ENCODE assay signal across 25 mouse cellular contexts in genomic region chr17:31275181-31275580, GRCm38 (mm10). TPM values are rescaled to one million over a fixed set of nuclear protein-coding genes. Genes with fewer than 3 reads are reported as not detected.
A peak's percentile ranks its signal among the peaks of the same experiment; 100 is the strongest.
DNase-seq lines count a peak whose midpoint lies in the region; ATAC-seq and TF ChIP-seq lines count a peak whose summit lies in the region.
"Had no signal": no experiment of that assay in that cellular context is flagged by ENCODE, and none has a peak within 500 bp of the region (broad histone marks: within the 10 kb centered on the region; RNA-seq: fewer than 3 reads in every experiment).

No protein-coding gene starts in this region.

- H3K4me2 ChIP-seq in forebrain, embryonic 16.5 days (ENCODE audit: low read length), result no peak overlapping the region
- H3K4me2 ChIP-seq: heart, embryonic 11.5 days; hindbrain, embryonic 15.5 days; intestine, embryonic 15.5 days; limb, embryonic 13.5 days; liver, embryonic 12.5 days; midbrain, embryonic 12.5 days; neural tube, embryonic 12.5 days had no signal

- peak; percentile 29; the same call in 1 of the 2 replicates for ATAC-seq in neutrophil, adult 5-6 weeks (ENCODE audit: extremely low read depth, insufficient number of reproducible peaks, low FRiP score, poor library complexity, severe bottlenecking)
- ATAC-seq in forebrain, embryonic 16.5 days, result no peak
- ATAC-seq: intestine, embryonic 15.5 days; liver, embryonic 12.5 days had no signal

- no peak for DNase-seq in spleen, adult 2 months (ENCODE audit: low read depth in 1 of 2, low spot score in 2 of 2)
- no peak for DNase-seq in spleen, adult 12 weeks (ENCODE audit: low spot score)
- no peak for DNase-seq in MEL (ENCODE audit: low read depth, low spot score)
- peak; percentile 48 for DNase-seq in thymus, postnatal 4 days
- DNase-seq in frontal cortex, postnatal 36 days (ENCODE audit: low spot score in 2 of 2), result no peak
- DNase-seq: cerebellum, adult 11 months; cerebellum, adult 9-11 months; kidney, adult 9 months; layer of hippocampus, adult 9-11 months; lung, adult 18-20 months; lung, postnatal 10 days; retina, postnatal 1 day had no signal

- peak overlapping the region; percentile 30; the same call in 1 of the 2 replicates for H3K27ac ChIP-seq in spleen, adult 2 months (ENCODE audit: insufficient read depth, low read length)
- H3K27ac ChIP-seq in MEL (ENCODE audit: control insufficient read depth, low read depth, low read length), result 0 out of 2 replicates have a peak overlapping the region, but pooled peaks have one; percentile 9
- no peak overlapping the region for H3K27ac ChIP-seq in forebrain, embryonic 16.5 days (ENCODE audit: low read length)
- H3K27ac ChIP-seq: forebrain, embryonic 10.5 days; hindbrain, embryonic 15.5 days; intestine, embryonic 15.5 days; limb, embryonic 13.5 days; liver, embryonic 12.5 days; midbrain, embryonic 12.5 days; neural tube, embryonic 12.5 days; stomach, postnatal 0 days had no signal

- H3K36me3 ChIP-seq in spleen, adult 2 months (ENCODE audit: control insufficient read depth, insufficient read depth, low read length), result no peaks in the 10 kb centered on the region
- H3K36me3 ChIP-seq in MEL (ENCODE audit: control insufficient read depth in 1 of 2, insufficient read depth in 2 of 2, low read length in 2 of 2), result peaks cover 0 to 9% of the 10 kb centered on the region in 2 experiments; a peak in 2 of 4 replicates
- no peaks in the 10 kb centered on the region for H3K36me3 ChIP-seq in forebrain, embryonic 16.5 days (ENCODE audit: control insufficient read depth, insufficient read depth)
- H3K36me3 ChIP-seq: forebrain, embryonic 10.5 days; hindbrain, embryonic 15.5 days; intestine, embryonic 15.5 days; limb, embryonic 13.5 days; liver, embryonic 12.5 days; midbrain, embryonic 12.5 days; neural tube, embryonic 12.5 days had no signal

- H3K79me2 ChIP-seq in MEL (ENCODE audit: control insufficient read depth, insufficient read depth, low read length, poor library complexity), result no peaks in the 10 kb centered on the region

- no peak overlapping the region for H3K9ac ChIP-seq in MEL (ENCODE audit: control insufficient read depth, low read depth, low read length, poor library complexity, severe bottlenecking)
- no peak overlapping the region for H3K9ac ChIP-seq in forebrain, embryonic 16.5 days (replicated peaks; ENCODE audit: low read depth, low read length)
- H3K9ac ChIP-seq: hindbrain, embryonic 15.5 days; intestine, embryonic 15.5 days; limb, embryonic 13.5 days; liver, embryonic 12.5 days; midbrain, embryonic 12.5 days; neural tube, embryonic 12.5 days had no signal

- no peak for TF ChIP-seq EP300 in MEL (IDR thresholded peaks at IDR 0.05; ENCODE audit: low read depth in 1 of 2, low read length in 2 of 2)

- no peak for TF ChIP-seq RAD21 in MEL (IDR thresholded peaks at IDR 0.05; ENCODE audit: low read depth, low read length)

- 31% methylated on average over 6 of the region's 6 CpGs for WGBS in spleen, adult 2 months
- 78% methylated on average over 6 of the region's 6 CpGs for WGBS in forebrain, embryonic 16.5 days

- no peak for TF ChIP-seq CTCF in spleen, adult 2 months (IDR thresholded peaks at IDR 0.05; ENCODE audit: extremely low read depth, insufficient read depth, insufficient read length, insufficient replicate concordance)
- TF ChIP-seq CTCF in MEL (IDR thresholded peaks at IDR 0.05 in 2 of 3, conservative IDR thresholded peaks at IDR 0.05 in 1 of 3; ENCODE audit: control insufficient read depth in 1 of 3, insufficient read depth in 1 of 3, low read depth in 2 of 3, low read length in 3 of 3, poor library complexity in 1 of 3, severe bottlenecking in 1 of 3), result no peak

- peaks cover 9% of the 10 kb centered on the region for H3K4me1 ChIP-seq in spleen, adult 2 months (ENCODE audit: control insufficient read depth, insufficient read depth, insufficient read length)
- H3K4me1 ChIP-seq in MEL (ENCODE audit: control insufficient read depth in 1 of 2, insufficient read depth in 2 of 2, low read length in 2 of 2), result peaks cover 2 to 29% of the 10 kb centered on the region in 2 experiments; a peak in 3 of 4 replicates
- H3K4me1 ChIP-seq in forebrain, embryonic 16.5 days (replicated peaks; ENCODE audit: control insufficient read depth, insufficient read depth, low read length), result peaks cover 7% of the 10 kb centered on the region

- H3K4me3 ChIP-seq in spleen, adult 2 months (ENCODE audit: extremely low read depth, insufficient read depth, insufficient read length), result no peak overlapping the region
- no peak overlapping the region for H3K4me3 ChIP-seq in MEL (ENCODE audit: control insufficient read depth in 1 of 2, insufficient read depth in 1 of 2, low read depth in 2 of 2, low read length in 2 of 2)
- no peak overlapping the region for H3K4me3 ChIP-seq in forebrain, embryonic 16.5 days (replicated peaks; ENCODE audit: low read length)
- H3K4me3 ChIP-seq: forebrain, embryonic 10.5 days; hindbrain, embryonic 15.5 days; intestine, embryonic 15.5 days; limb, embryonic 13.5 days; liver, embryonic 12.5 days; midbrain, embryonic 12.5 days; neural tube, embryonic 12.5 days had no signal

- no peak for TF ChIP-seq POLR2A in spleen, adult 2 months (IDR thresholded peaks at IDR 0.05; ENCODE audit: low read depth, low read length)
- TF ChIP-seq POLR2A in MEL (IDR thresholded peaks at IDR 0.05; ENCODE audit: control insufficient read depth in 1 of 2, insufficient read depth in 1 of 2, low read depth in 1 of 2, low read length in 2 of 2, poor library complexity in 1 of 2), result no peak

- H3K9me3 ChIP-seq in MEL (replicated peaks; ENCODE audit: insufficient read depth, low read length), result no peaks in the 10 kb centered on the region
- no peaks in the 10 kb centered on the region for H3K9me3 ChIP-seq in forebrain, embryonic 16.5 days (ENCODE audit: control insufficient read depth, low read length)
- H3K9me3 ChIP-seq: forebrain, embryonic 10.5 days; hindbrain, embryonic 15.5 days; intestine, embryonic 15.5 days; limb, embryonic 13.5 days; liver, embryonic 12.5 days; midbrain, embryonic 12.5 days; neural tube, embryonic 12.5 days had no signal

- no peaks in the 10 kb centered on the region for H3K27me3 ChIP-seq in spleen, adult 2 months (ENCODE audit: control insufficient read depth, insufficient read depth, low read length)
- no peaks in the 10 kb centered on the region for H3K27me3 ChIP-seq in MEL (ENCODE audit: control insufficient read depth in 1 of 2, insufficient read depth in 2 of 2, low read length in 2 of 2)
- no peaks in the 10 kb centered on the region for H3K27me3 ChIP-seq in forebrain, embryonic 16.5 days (replicated peaks; ENCODE audit: control insufficient read depth, insufficient read depth, low read length)
- H3K27me3 ChIP-seq: intestine, embryonic 15.5 days had no signal

TF ChIP-seq in MEL, 35 proteins besides CTCF, POLR2A, EP300 and RAD21:
- no peak for TF ChIP-seq CHD1 (IDR thresholded peaks at IDR 0.05; ENCODE audit: low read depth, low read length)
- peak; percentile 33; the same call in 1 of the 2 replicates for TF ChIP-seq ELF1 (IDR thresholded peaks at IDR 0.05; ENCODE audit: low read depth, low read length)

RNA-seq across cellular contexts. Expression of gene Rsph1, which starts 2.0 kb away (rescaled TPM):
- polyA plus RNA-seq in spleen, adult 2 months (2012; rRNA removed), result 0.08 and 0.13 TPM in 2 replicates
- 1.3 and 2.0 TPM in 2 replicates for total RNA-seq in MEL (2012; rRNA removed)
- polyA plus RNA-seq in MEL (2012; ENCODE audit: insufficient read depth in 1 of 2, insufficient read length in 2 of 2, low read depth in 1 of 2, low replicate concordance in 2 of 2, missing spikeins in 1 of 2), result 1 to 10 TPM in 1 of 2 experiments, not detected in 1; 3.6 TPM
- total RNA-seq in neutrophil, adult 5-6 weeks (2017), result 1.4 TPM in 2 replicates
- polyA plus RNA-seq in forebrain, embryonic 16.5 days (2015; fragmentation: Nextera tagmentation; extraction: Ambion mirVana), result 3.7 and 4.5 TPM in 2 replicates
- total RNA-seq: common myeloid progenitor, adult 5-6 weeks; monocyte, adult 5-6 weeks had no signal

RNA-seq across cellular contexts. Expression of gene Slc37a1, which starts 11.4 kb away (rescaled TPM):
- polyA plus RNA-seq in spleen, adult 2 months (2012; rRNA removed), result 26.2 and 33.4 TPM in 2 replicates
- 10.3 and 15.0 TPM in 2 replicates for total RNA-seq in MEL (2012; rRNA removed)
- polyA plus RNA-seq in MEL (2012; ENCODE audit: insufficient read depth in 1 of 2, insufficient read length in 2 of 2, low read depth in 1 of 2, low replicate concordance in 2 of 2, missing spikeins in 1 of 2), result 10 to 100 TPM in 1 of 2 experiments, not detected in 1; 14.2 TPM
- 19.5 and 19.6 TPM in 2 replicates for total RNA-seq in neutrophil, adult 5-6 weeks (2017)
- polyA plus RNA-seq in forebrain, embryonic 16.5 days (2015; fragmentation: Nextera tagmentation; extraction: Ambion mirVana), result 9.9 and 14.2 TPM in 2 replicates
